Comparison of ENCODE assay signal across 13 mouse cellular contexts in the genomic region with DNA sequence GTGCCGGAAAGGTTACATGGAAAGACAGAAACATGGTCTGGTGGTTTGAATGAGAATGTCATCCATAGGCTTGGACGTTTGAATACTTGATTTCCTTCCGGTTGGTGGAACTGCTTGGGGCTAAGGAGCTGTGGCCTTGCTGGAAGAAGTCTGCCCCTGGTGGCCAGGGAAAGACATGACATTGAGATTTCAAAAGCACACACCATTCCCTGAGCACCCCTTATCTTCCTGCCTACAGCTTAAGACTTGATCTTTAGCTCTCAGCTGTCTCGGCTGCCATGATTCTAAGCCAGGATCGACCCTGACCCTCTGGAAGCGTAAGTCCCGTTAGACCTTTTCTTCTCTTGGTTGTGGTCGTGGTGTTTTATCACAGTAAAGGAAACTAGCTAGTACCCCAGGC.
DNase-seq lines count a peak whose midpoint lies in the region; ATAC-seq and TF ChIP-seq lines count a peak whose summit lies in the region.
"Had no signal": no experiment of that assay in that cellular context is flagged by ENCODE, and none has a peak within 500 bp of the region (broad histone marks: within the 10 kb centered on the region; RNA-seq: fewer than 3 reads in every experiment).

No protein-coding gene starts in this region.

- no peaks in the 10 kb centered on the region for H3K36me3 ChIP-seq in forebrain, postnatal 0 days (ENCODE audit: insufficient read depth)
- peaks cover 2% of the 10 kb centered on the region; the same call in 1 of the 2 replicates for H3K36me3 ChIP-seq in forebrain, embryonic 15.5 days
- no peaks in the 10 kb centered on the region for H3K36me3 ChIP-seq in liver, embryonic 14.5 days (replicated peaks; ENCODE audit: control insufficient read depth, insufficient read depth, low read depth)
- peaks cover 6% of the 10 kb centered on the region; the same call in 1 of the 2 replicates for H3K36me3 ChIP-seq in liver, embryonic 11.5 days (ENCODE audit: control insufficient read depth, insufficient read depth, low read length)
- H3K36me3 ChIP-seq in E14TG2a.4 (ENCODE audit: insufficient read depth, low read length) = no peaks in the 10 kb centered on the region
- H3K36me3 ChIP-seq: forebrain, embryonic 12.5 days had no signal

- peak; percentile 38; the same call in 1 of the 2 replicates for TF ChIP-seq CTCF in forebrain, postnatal 0 days (IDR thresholded peaks at IDR 0.05; ENCODE audit: low read depth)
- TF ChIP-seq CTCF in liver, embryonic 14.5 days (IDR thresholded peaks at IDR 0.05; ENCODE audit: low read depth) = peak; percentile 57
- TF ChIP-seq CTCF in E14TG2a.4 (conservative IDR thresholded peaks at IDR 0.05; ENCODE audit: low read length) = peak; percentile 79

- H3K27ac ChIP-seq in forebrain, postnatal 0 days (ENCODE audit: low read depth, low read length) = no peak overlapping the region
- H3K27ac ChIP-seq in forebrain, embryonic 15.5 days (replicated peaks) = no peak overlapping the region
- no peak overlapping the region for H3K27ac ChIP-seq in liver, embryonic 14.5 days
- no peak overlapping the region for H3K27ac ChIP-seq in liver, embryonic 11.5 days (ENCODE audit: low read depth, low read length)
- H3K27ac ChIP-seq: forebrain, embryonic 12.5 days had no signal

- TF ChIP-seq EP300 in liver, embryonic 14.5 days (IDR thresholded peaks at IDR 0.05; ENCODE audit: low read depth) = no peak

- 95% methylated on average over 8 of the region's 8 CpGs for WGBS in forebrain, postnatal 0 days
- 94% methylated on average over 8 of the region's 8 CpGs for WGBS in forebrain, embryonic 15.5 days
- 80% methylated on average over 8 of the region's 8 CpGs for WGBS in liver, embryonic 14.5 days (ENCODE audit: insufficient replicate concordance)
- WGBS in liver, embryonic 11.5 days = 87% methylated on average over 8 of the region's 8 CpGs

- no peak for ATAC-seq in forebrain, postnatal 0 days
- no peak for ATAC-seq in forebrain, embryonic 15.5 days (replicated peaks)
- ATAC-seq in liver, embryonic 14.5 days (ENCODE audit: insufficient read depth) = no peak
- ATAC-seq in liver, embryonic 11.5 days (replicated peaks; ENCODE audit: low FRiP score) = no peak
- ATAC-seq in megakaryocyte progenitor cell, adult 5-6 weeks (replicated peaks; ENCODE audit: poor library complexity) = peak; percentile 63

- H3K9me3 ChIP-seq in forebrain, postnatal 0 days (ENCODE audit: low read length) = no peaks in the 10 kb centered on the region
- H3K9me3 ChIP-seq in forebrain, embryonic 15.5 days = no peaks in the 10 kb centered on the region
- no peaks in the 10 kb centered on the region for H3K9me3 ChIP-seq in liver, embryonic 14.5 days (ENCODE audit: control insufficient read depth, low read length)
- no peaks in the 10 kb centered on the region for H3K9me3 ChIP-seq in liver, embryonic 11.5 days (ENCODE audit: control insufficient read depth, low read length)
- no peaks in the 10 kb centered on the region for H3K9me3 ChIP-seq in E14TG2a.4 (ENCODE audit: low read length)
- H3K9me3 ChIP-seq: embryonic facial prominence, embryonic 12.5 days; forebrain, embryonic 12.5 days had no signal

- no peak overlapping the region for H3K4me2 ChIP-seq in forebrain, postnatal 0 days (ENCODE audit: low read depth)
- H3K4me2 ChIP-seq in forebrain, embryonic 15.5 days (replicated peaks) = no peak overlapping the region
- no peak overlapping the region for H3K4me2 ChIP-seq in liver, embryonic 14.5 days (ENCODE audit: low read depth)
- no peak overlapping the region for H3K4me2 ChIP-seq in liver, embryonic 11.5 days
- H3K4me2 ChIP-seq: embryonic facial prominence, embryonic 12.5 days; forebrain, embryonic 12.5 days had no signal

- H3K27me3 ChIP-seq in forebrain, postnatal 0 days (ENCODE audit: insufficient read depth, low read length) = no peaks in the 10 kb centered on the region
- no peaks in the 10 kb centered on the region for H3K27me3 ChIP-seq in forebrain, embryonic 15.5 days
- H3K27me3 ChIP-seq in liver, embryonic 14.5 days (ENCODE audit: control insufficient read depth, insufficient read depth, low read length) = no peaks in the 10 kb centered on the region
- no peaks in the 10 kb centered on the region for H3K27me3 ChIP-seq in liver, embryonic 11.5 days (replicated peaks; ENCODE audit: control insufficient read depth, insufficient read depth, low read length)
- no peaks in the 10 kb centered on the region for H3K27me3 ChIP-seq in E14TG2a.4 (ENCODE audit: insufficient read depth, low read length)
- H3K27me3 ChIP-seq: embryonic facial prominence, embryonic 12.5 days; forebrain, embryonic 12.5 days had no signal

- no peak for DNase-seq in forebrain, postnatal 0 days
- DNase-seq in liver, embryonic 14.5 days (ENCODE audit: low read depth in 3 of 3, low spot score in 3 of 3) = no peak
- no peak for DNase-seq in liver, embryonic 11.5 days (ENCODE audit: low spot score)
- no peak for DNase-seq in kidney, adult 18-20 months
- DNase-seq in embryo, embryonic 10.5 days (ENCODE audit: low spot score) = no peak
- DNase-seq: cerebellum, adult 9-11 months; gastrocnemius, postnatal 36 days; right cerebral cortex, postnatal 14 days had no signal

- H3K9ac ChIP-seq in forebrain, postnatal 0 days = no peak overlapping the region
- no peak overlapping the region for H3K9ac ChIP-seq in forebrain, embryonic 15.5 days (replicated peaks)
- H3K9ac ChIP-seq in liver, embryonic 14.5 days (replicated peaks) = no peak overlapping the region
- no peak overlapping the region for H3K9ac ChIP-seq in liver, embryonic 11.5 days (ENCODE audit: low read depth, low read length)
- H3K9ac ChIP-seq: embryonic facial prominence, embryonic 12.5 days; forebrain, embryonic 12.5 days had no signal

- no peaks in the 10 kb centered on the region for H3K4me1 ChIP-seq in forebrain, postnatal 0 days (ENCODE audit: insufficient read depth)
- peaks cover 14% of the 10 kb centered on the region for H3K4me1 ChIP-seq in forebrain, embryonic 15.5 days
- H3K4me1 ChIP-seq in liver, embryonic 14.5 days (replicated peaks; ENCODE audit: control insufficient read depth in 2 of 2, insufficient read depth in 2 of 2, low read length in 1 of 2) = no peaks in the 10 kb centered on the region
- H3K4me1 ChIP-seq in liver, embryonic 11.5 days (replicated peaks; ENCODE audit: control insufficient read depth, insufficient read depth, low read length) = no peaks in the 10 kb centered on the region
- peaks cover 25% of the 10 kb centered on the region for H3K4me1 ChIP-seq in E14TG2a.4 (replicated peaks; ENCODE audit: low read depth, low read length)

- H3K4me3 ChIP-seq in forebrain, postnatal 0 days (ENCODE audit: low read depth, low read length) = no peak overlapping the region
- no peak overlapping the region for H3K4me3 ChIP-seq in forebrain, embryonic 15.5 days
- no peak overlapping the region for H3K4me3 ChIP-seq in liver, embryonic 14.5 days (ENCODE audit: insufficient read depth in 1 of 2, low read depth in 2 of 2, low read length in 2 of 2)
- H3K4me3 ChIP-seq in liver, embryonic 11.5 days (ENCODE audit: low read depth, low read length) = no peak overlapping the region
- no peak overlapping the region for H3K4me3 ChIP-seq in E14TG2a.4 (replicated peaks; ENCODE audit: low read length)
- H3K4me3 ChIP-seq: embryonic facial prominence, embryonic 12.5 days; forebrain, embryonic 12.5 days had no signal
